Mouse (Mus musculus): ENCODE measurements around the gene Gm34653.
A peak's percentile ranks its signal among the peaks of the same experiment; 100 is the strongest.
"Not testable (repeated sequence)": the region's sequence is repeated elsewhere in the genome, so short reads cannot be mapped to it uniquely, and the experiment has no call there.

Gm34653 gene

DNA sequence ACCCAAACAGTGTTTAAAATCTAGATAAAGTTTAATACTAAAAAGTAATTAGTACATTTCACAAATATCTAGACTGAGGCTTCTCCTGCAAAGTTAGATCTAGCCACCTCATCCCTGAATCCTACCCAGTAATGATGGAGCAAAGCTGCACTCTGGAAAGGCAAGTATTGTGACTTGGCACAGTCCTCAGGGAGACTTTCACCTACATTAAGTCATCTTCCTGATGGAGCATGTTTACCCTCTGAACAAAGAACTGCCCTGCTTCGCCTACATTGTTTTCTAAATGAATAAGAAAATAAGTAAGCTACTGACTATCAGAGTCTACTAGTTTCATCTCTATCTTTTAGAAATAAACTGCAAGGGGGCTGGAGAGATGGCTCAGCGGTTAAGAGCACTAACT, 14.3 kb upstream of the Gm34653 start:
- DNase-seq: no peak

DNA sequence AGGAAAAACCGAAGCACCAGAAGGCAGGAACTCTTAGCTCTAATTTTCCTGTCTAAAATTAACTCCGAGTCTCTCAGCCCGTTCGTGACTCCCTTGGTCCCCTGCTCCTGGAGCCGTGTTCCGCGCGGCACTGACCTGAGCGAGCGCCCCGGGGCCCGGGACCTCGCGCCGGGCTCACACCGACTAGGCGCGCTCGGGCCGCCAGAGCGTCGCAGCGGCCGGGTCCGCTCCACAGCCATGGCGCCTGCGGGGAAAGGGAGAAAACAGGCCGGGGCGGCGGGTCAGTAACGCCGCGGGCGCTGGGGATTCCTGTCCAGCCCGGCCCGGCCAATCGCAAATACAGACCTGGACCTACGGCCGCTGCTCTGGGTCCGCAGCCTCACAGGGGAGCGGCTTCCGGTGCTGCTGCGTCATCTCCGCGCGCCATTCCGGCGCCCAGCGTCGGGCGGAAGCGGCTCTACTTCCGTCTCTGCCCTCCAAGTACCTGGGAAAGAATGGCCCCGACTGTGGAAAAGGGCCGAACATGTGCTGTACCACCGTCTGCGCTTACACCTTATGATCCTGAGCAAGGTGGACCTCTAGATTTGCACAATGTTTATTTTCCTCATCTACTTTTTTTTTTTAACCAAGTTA, 6.9 kb upstream of the Gm34653 start, which contains the start of gene Fbxw2:
TSS of gene Fbxw2 (minus strand) at position 485 of the 633 bp plus-strand sequence.
- DNase-seq: peak; percentile 77 to 78

DNA sequence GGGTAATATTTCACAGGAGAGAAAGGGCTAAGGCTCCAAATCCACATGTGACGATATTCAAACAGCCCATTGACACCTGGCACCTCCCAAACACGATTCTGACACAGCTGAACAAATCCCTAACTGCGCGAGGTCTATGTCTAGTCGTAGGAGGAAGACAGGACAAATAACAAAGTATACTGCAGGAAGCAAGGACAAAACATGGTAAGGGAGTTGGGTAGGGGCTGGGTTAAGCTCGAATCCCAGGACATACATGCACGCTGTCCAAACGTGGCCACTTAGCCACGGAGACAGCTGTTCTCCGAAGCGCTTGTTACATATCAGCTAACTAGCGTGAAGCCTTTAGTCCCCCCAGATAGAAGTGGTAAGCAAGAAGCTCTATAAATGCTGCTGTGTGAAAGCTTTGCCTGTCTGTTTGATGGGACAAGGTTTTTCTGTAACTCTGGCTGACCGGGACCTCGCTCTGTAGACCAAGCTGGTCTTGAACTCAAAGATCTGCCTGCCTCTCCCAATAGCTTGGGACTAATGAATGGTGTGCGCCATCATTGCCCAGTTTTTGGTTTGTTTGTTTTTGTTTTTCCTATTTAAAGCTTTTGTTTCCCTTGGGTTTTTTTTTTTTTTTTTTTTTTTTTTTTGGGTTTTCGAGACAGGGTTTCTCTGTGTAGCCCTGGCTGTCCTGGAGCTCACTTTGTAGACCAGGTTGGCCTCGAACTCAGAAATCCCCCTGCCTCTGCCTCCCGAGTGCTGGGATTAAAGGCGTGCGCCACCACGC, 6.2 kb upstream of the Gm34653 start:
- no peak for DNase-seq

- DNase-seq: no peak
Observed at GRCm38 (mm10) chr2:34827591-34827990, 5.2 kb upstream of the Gm34653 start.

- DNase-seq: no peak
Observed at GRCm38 (mm10) chr2:34828026-34828425, 4.8 kb upstream of the Gm34653 start.

DNA sequence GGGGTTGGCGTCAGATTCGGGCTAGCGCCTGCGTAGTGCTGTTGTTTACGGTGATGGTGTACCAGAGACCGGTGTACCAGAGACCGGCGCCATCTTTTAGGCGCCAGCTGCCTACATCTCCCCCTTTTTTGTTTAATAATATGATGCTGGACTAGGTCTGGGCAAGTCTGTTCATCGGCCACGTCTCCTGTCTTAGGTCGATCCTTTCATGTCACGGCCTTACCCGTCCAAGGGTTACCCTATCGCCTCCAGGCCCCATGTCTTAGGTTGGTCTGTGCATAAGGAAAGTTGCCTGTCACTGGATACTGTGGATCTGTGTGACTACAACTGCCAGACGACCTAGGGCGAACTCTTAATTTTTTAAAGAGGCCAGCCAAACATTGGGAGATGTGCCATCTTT, 2.7 kb upstream of the Gm34653 start:
- not testable (repeated sequence) for DNase-seq

- no peak for DNase-seq
Observed at GRCm38 (mm10) chr2:34833624-34834023, 817 bp downstream of the Gm34653 start.

- DNase-seq: no peak
Observed at GRCm38 (mm10) chr2:34835669-34836068, 2.9 kb downstream of the Gm34653 start.

- DNase-seq: not testable (repeated sequence)
Observed at GRCm38 (mm10) chr2:34840143-34840542, 7.3 kb downstream of the Gm34653 start.

DNA sequence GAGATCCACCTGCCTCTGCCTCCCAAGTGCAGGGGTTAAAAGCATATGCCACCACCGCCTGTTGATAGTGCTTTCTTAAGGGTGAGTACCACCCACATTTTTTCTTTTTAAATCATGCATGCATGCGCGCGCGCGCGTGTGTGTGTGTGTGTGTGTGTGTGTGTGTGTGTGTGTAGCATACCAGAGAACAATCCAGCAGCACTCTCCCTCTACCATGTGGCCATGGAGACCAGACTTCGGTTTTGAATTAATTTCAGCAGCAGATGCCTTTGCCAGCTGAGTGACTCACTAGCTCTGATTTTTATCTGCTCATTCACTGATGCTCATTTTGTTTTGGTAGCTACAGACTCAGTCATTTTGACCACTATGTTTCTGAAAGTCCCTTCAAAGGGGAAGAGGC, 8.9 kb downstream of the Gm34653 start:
- no peak for DNase-seq

DNA sequence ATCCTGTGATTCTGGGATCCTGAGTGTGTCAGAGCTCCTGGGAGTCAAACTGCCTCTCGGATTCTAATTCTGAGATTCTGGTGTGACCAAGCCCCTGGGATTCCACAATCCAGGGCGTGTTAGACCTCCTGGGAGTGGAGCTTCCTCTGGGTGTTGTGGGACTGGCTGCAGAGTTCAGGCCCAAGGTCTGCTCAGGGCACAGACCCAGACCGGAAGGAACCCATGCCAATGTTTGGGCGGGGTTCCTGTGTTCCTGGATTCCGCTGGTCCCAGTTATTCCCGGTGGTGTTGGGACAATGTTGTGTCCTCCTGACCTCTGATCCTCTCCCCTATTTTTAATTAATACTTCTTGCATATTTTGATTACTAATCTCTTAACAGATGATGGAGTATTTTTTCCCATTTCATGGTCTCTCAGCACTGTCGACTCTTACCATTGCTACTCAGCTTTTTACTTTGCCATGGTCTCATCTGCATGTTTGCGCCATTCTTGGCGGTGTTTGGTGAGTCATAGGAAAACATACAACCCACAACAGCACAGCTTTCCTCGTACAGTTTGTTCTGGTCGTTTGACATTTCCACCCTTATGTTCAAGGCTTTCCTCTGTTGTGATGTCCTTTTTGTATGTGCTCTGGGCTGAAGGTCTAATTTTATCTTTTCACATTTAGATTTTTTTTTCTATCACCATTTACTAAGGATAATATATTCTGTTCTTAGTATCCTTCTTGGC, 10.6 kb downstream of the Gm34653 start:
- DNase-seq: no peak

DNA sequence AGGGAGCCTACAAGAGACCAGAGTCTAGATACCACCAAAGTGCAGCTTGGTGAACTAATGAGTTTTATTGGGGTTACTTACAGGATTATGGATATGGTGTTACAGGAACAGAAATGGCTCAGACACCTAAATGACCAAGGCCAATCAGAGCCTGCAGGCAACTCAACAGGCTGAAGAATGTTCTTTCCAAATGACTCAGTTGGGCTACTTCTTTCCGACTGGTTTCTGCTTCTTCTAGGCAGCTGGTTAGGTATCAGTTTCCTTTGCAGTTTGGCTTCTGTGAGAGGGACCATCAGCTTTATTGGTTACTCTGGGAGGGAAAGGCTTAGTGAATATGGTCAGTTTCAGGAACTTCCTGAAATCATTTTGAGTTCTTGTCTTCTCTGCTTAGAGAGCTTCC, 14.9 kb downstream of the Gm34653 start:
- no peak for DNase-seq

GRCm38 (mm10) chr2:34855265-34855664, 22.5 kb downstream of the Gm34653 start:
- DNase-seq: no peak

- no peak for DNase-seq
Observed at GRCm38 (mm10) chr2:34857728-34858127, 24.9 kb downstream of the Gm34653 start.

- no peak for DNase-seq
Observed at GRCm38 (mm10) chr2:34869680-34870079, 36.9 kb downstream of the Gm34653 start.

- DNase-seq: peak; percentile 90 to 95
Observed at GRCm38 (mm10) chr2:34870520-34871474, 38.0 kb downstream of the Gm34653 start.

DNA sequence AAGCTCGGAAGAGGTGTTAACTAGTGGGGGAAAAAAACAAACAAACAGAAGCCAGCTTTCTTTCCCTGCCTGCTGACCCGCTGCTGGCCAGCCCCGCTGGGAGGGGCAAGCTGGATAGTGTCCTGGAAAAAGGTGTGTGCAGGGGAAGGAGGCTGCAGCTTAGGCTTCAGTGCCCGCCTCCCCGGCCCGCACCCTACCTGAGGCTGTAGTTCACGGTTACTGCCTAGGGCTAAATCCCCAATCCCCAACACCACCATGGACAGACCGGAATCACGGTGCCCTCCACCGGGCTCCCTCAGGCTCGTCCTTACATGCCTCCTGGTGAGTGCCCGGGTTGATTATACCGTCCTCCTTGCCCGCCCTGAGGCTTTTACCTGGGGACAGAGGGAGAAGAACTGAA, 41.5 kb downstream of the Gm34653 start, which contains the start of gene Cutal:
TSS of gene Cutal (plus strand) at position 126 of the 400 bp plus-strand sequence.
- DNase-seq: no peak

DNA sequence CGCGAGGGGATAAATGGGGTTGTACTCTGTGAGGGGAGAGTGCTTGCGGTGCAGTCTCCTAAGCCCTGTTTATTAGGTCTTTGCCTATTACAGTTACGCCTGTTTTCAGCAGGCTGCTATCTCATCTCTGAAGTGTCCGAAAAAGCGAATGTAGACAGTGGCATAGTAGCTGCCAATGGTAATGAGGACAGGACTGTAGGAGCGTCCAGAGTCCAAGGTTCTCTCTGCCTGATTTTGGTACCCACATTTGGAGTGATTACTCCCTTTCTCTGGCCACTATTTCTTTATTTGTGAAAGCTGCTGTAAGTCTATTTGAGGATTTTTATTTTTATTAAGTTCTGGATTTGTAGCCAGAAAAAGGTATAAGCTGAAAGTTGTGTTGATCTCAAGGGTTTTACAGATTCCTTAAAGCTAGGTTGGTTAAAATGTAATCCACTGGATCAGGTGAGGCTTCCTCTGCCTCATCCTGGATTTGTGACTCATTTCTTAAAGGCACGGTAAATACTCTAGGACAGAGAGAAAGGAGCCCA, 42.1 kb downstream of the Gm34653 start, which contains the start of gene Psmd5:
TSS of gene Psmd5 (minus strand) at position 153 of the 530 bp plus-strand sequence.
- no peak for DNase-seq

GRCm38 (mm10) chr2:34880054-34880453, 47.2 kb downstream of the Gm34653 start:
- DNase-seq: no peak

- no peak for DNase-seq
Observed at GRCm38 (mm10) chr2:34882757-34883156, 50.0 kb downstream of the Gm34653 start.

GRCm38 (mm10) chr2:34883190-34883589, 50.4 kb downstream of the Gm34653 start:
- DNase-seq: no peak

DNA sequence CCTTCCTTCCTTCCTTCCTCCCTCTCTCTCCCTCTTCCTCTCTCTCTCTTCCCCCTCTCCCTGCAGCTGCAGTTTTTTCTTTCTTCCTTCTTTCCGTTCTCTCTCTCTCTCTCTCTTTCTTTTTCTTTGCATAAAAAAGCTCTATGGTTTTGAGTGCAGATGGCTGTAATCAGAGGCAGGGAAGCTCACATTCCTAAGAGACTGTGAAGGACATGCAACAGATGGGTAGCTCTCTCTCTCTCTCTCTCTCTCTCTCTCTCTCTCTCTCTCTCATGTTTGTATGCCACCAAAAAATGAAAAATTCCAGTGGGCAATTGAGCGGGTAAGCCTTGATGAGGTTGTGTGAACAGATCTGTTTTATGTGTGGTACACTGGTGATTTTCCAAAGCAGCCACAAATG, 51.4 kb downstream of the Gm34653 start:
- no peak for DNase-seq

Data from thymus, adult 18-20 months (tissue).